Mouse (Mus musculus) effector memory CD4-positive, alpha-beta T cell, adult 5 months (primary cell): Measurements from ENCODE around the gene Il22ra2. TPM values are rescaled to one million over a fixed set of nuclear protein-coding genes. Genes with fewer than 3 reads are reported as not detected.

Source experiments
- polyA plus RNA-seq: library from polyadenylated mRNA; unstranded; fragments of 100-300 nt; shearing (Covaris generic); gene quantifications from one replicate; pipeline ENCODE4 v1.2.1, GENCODE M21; 2017

Il22ra2 gene
- not detected for polyA plus RNA-seq

GRCm38 (mm10) chr10:19621408-19622048, at the start of gene Il22ra2:
Gene Il22ra2, plus strand, starts transcription at chr10:19621998.

DNA sequence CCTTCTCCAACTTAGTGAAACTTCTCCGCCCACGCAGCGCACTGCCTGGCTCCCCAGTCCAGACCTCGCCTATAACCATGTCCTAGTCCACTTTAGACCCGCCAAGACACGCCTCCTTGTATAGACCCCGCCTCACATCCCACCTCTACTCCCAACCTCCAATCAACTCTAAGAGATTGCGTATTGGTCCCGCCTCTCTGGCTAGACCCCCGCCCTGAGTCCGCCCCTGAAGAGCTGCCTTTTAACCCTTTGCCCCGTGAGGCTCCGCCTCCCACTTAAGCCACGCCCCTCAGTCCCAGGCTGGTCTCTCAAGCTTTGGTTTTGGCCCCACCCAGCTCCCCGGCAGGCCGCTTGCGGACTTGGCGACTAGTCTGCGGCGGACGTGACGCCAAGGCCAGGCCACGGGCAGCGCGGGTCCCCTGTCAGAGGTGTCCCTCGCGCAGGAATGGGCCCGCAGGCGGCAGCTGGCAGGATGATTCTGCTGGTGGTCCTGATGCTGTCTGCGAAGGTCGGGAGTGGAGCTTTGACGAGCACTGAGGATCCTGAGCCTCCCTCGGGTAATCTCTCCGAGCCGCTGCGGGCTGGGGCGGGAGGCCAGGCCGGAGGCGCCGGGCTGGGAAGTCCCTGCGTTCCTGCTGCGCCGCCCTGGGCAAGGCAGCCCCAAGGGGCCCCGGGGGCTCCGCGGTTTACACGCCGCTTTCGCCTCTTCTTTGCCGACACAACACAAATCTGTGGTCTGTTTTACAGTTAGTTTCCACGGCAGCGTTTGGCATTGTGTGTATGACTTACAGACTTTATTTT, 30.0 kb upstream of the Il22ra2 start, which contains the start of gene Ifngr1:
Gene Ifngr1 (plus strand): TSS at position 309 of the 801 bp plus-strand sequence.

Other genes with a start within 250 kb of the Il22ra2 start
- 1,605 TPM for gene Ifngr1, start 30.0 kb upstream of the Il22ra2 start, polyA plus RNA-seq
- gene Il20ra, start 90.6 kb downstream of the Il22ra2 start, polyA plus RNA-seq, result not detected
- not detected for gene Slc35d3, start 229.5 kb downstream of the Il22ra2 start, polyA plus RNA-seq